Mouse (Mus musculus) midbrain, postnatal 0 days (tissue): ENCODE measurements at regions not wholly inside any gene's neighbourhood (a gene's known extent, or its start where the extent isn't known, plus 50 kb on each side); places are given as distances from the start of the nearest gene placed in this dataset.

Experiments
- ATAC-seq: fragments of 200-750 bp; cut with Nextera tagmentation; 2 replicates; pipeline ENCODE4 v1.8.0; 2017; ENCODE audit warnings: moderate number of reproducible peaks, mild to moderate bottlenecking, moderate TSS enrichment, moderate library complexity; ENCODE audit not compliant: low FRiP score
- DNase-seq: peaks from one replicate; pipeline ENCODE4 v3.0.0-alpha.2; 2015; ENCODE audit warnings: low spot score
- H3K27ac ChIP-seq: fragments of 300-500 bp; sonication (generic); 2 replicates; pipeline ENCODE4 v1.5.1; 2014; ENCODE audit warnings: low read depth, mild to moderate bottlenecking, low read length, mixed read lengths
- H3K27me3 ChIP-seq: fragments of 300-500 bp; sonication (generic); 2 replicates; pipeline ENCODE4 v1.6.1; 2014; ENCODE audit warnings: low read length, control low read depth, mixed read lengths; ENCODE audit not compliant: insufficient read depth
- H3K36me3 ChIP-seq: fragments of 300-500 bp; sonication (generic); 2 replicates; pipeline ENCODE4 v1.6.1; 2014; ENCODE audit warnings: low read length, control low read depth, mixed read lengths; ENCODE audit not compliant: insufficient read depth
- H3K4me1 ChIP-seq: fragments of 300-500 bp; sonication (generic); 2 replicates; pipeline ENCODE4 v1.6.1; 2014; ENCODE audit warnings: mild to moderate bottlenecking, control low read depth, antibody characterized with exemption, low read length, mixed read lengths; ENCODE audit not compliant: insufficient read depth
- H3K4me2 ChIP-seq: fragments of 300-500 bp; sonication (generic); 2 replicates; pipeline ENCODE4 v1.6.1; 2014; ENCODE audit warnings: low read depth, mild to moderate bottlenecking, low read length, mixed read lengths; ENCODE audit not compliant: poor library complexity, severe bottlenecking
- H3K4me3 ChIP-seq: fragments of 300-500 bp; sonication (generic); 2 replicates; pipeline ENCODE4 v1.5.1; 2014; ENCODE audit warnings: low read depth, mild to moderate bottlenecking, low read length, moderate library complexity
- H3K9ac ChIP-seq: fragments of 300-500 bp; sonication (generic); replicated peaks from 2 replicates; pipeline ENCODE4 v1.6.1; 2014; ENCODE audit warnings: mild to moderate bottlenecking, low read length, moderate library complexity, mixed read lengths; ENCODE audit not compliant: poor library complexity, severe bottlenecking
- H3K9me3 ChIP-seq: fragments of 300-500 bp; sonication (generic); 2 replicates; pipeline ENCODE4 v1.6.1; 2016; ENCODE audit warnings: low read length, control low read depth
- CTCF ChIP-seq: IDR thresholded peaks from 2 replicates; pipeline ENCODE4 v1.5.1; 2016; ENCODE audit warnings: antibody characterized with exemption, mild to moderate bottlenecking
- WGBS: fragments of 180-500 bp; shearing (Covaris S2); extraction: QIAGEN DNeasy Blood & Tissue Kit; methylation state at CpG from one replicate; pipeline ENCODE4 v1.1.7; 2014; 5-methylcytosine and 5-hydroxymethylcytosine counted together

GRCm38 (mm10) chr2:75491150-75491549 lies 167.9 kb upstream of the Hnrnpa3 start:
- Histone ChIP-seq H3K4me1 (no peaks in the 10 kb centered on the region), H3K36me3 (no peaks in the 10 kb centered on the region), H3K27me3 (no peaks in the 10 kb centered on the region), H3K4me2 (no peak overlapping the region), H3K27ac (no peak overlapping the region), H3K9ac (no peak overlapping the region), H3K9me3 (no peaks in the 10 kb centered on the region), H3K4me3 (no peak overlapping the region)
- DNase-seq (no peak), ATAC-seq (no peak)
- WGBS = 79% methylated on average over 1 of the region's 1 CpGs
- no peak for TF ChIP-seq CTCF

DNA sequence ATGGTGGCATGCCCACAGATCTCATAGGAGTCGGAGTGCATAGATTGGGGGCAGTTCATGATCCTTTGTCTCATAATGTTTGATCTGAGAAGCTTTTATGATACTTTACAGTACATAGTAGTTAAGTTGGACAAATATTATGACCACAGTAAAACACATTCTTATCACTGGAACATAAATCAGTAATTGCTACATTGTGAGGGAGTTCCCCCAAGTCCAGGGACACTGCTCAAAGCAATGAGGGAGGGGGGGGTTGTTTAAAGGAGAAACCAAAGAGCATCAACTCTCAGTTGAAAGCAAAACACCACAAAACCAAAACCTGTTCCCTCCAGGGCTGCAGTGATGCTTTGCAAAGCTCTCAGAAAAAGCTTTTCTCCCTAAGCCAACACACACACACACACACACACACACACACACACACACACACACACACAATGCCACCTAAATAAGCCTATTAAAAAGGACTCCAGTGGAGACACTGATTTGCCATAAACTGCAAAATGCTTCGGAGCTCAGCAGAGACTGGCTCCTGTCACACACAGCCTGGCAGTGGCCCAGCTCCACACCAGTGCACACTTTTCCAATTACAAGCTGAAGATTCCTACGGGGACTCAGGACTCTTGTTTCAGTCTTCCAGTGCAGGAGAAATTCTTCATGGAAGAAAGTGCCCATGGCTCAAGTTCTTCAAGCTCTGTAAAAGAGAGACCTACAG lies 167.1 kb upstream of the Hnrnpa3 start:
- Histone ChIP-seq H3K9me3 (no peaks in the 10 kb centered on the region), H3K4me1 (no peaks in the 10 kb centered on the region), H3K9ac (no peak overlapping the region), H3K4me2 (no peak overlapping the region), H3K36me3 (no peaks in the 10 kb centered on the region), H3K27me3 (no peaks in the 10 kb centered on the region), H3K4me3 (no peak overlapping the region), H3K27ac (no peak overlapping the region)
- TF ChIP-seq CTCF = no peak
- WGBS = 36% methylated on average over 3 of the region's 3 CpGs
- DNase-seq (peak; percentile 72), ATAC-seq (no peak)

GRCm38 (mm10) chr2:75492501-75492898 lies 166.6 kb upstream of the Hnrnpa3 start:
- Histone ChIP-seq H3K9ac (no peak overlapping the region), H3K9me3 (no peaks in the 10 kb centered on the region), H3K36me3 (no peaks in the 10 kb centered on the region), H3K4me1 (no peaks in the 10 kb centered on the region), H3K4me2 (no peak overlapping the region), H3K4me3 (no peak overlapping the region), H3K27me3 (no peaks in the 10 kb centered on the region), H3K27ac (no peak overlapping the region)
- ATAC-seq (no peak), DNase-seq (no peak)
- 81% methylated on average over 4 of the region's 4 CpGs for WGBS
- TF ChIP-seq CTCF = no peak

DNA sequence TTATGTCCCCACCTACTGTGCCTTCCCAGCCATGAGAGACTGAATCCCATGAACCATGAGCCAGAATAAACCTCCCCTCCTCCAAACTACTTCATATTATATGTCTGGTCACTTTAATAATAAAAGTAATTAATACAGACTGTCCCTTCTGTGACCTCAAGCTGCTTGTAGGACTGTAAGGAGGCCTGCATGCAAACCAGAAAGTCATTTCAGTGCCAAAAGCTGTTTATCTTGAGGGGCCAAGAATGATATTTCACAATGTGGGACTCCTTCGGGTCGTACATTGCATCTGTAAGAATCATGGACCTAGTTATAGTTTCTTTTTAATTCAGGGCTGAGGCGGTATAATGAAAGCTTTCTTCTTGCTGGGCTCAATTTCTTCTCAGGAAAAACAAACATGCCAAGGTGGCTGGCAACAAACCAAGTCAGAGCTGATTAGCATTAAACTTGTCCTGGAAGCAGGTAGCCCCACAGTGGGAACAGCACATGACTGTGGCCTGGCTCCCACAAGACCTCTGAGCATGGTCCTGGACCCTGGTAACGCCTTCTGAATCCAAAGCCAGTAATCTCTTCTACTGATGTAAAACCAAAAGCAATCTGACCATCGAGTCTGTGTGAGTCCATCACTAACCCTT lies 162.3 kb upstream of the Hnrnpa3 start:
- WGBS = 77% methylated on average over 5 of the region's 5 CpGs
- Histone ChIP-seq H3K4me2 (no peak overlapping the region), H3K4me1 (no peaks in the 10 kb centered on the region), H3K9me3 (no peaks in the 10 kb centered on the region), H3K9ac (no peak overlapping the region), H3K36me3 (no peaks in the 10 kb centered on the region), H3K27me3 (no peaks in the 10 kb centered on the region), H3K4me3 (no peak overlapping the region), H3K27ac (no peak overlapping the region)
- ATAC-seq = no peak
- DNase-seq = no peak
- no peak for TF ChIP-seq CTCF

DNA sequence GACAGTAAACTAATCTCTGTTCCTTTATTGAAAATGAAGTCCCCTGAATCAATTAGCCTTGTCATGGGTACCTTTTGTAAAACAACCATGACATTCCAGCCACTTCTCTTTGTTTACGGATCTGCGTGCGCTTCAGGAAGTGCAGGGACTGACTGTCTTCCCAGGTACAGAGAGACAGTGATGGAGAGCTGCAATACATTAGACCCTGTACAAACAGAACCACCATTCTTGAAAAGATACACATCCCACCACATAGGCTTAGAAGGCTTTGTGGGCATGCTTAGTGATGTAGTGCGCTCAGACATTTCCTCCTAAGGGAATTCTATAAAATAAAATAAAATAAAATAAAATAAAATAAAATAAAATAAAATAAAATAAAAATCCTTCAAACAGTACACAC lies 148.8 kb upstream of the Hnrnpa3 start:
- no peak for DNase-seq
- peak overlapping the region; percentile 34; the same call in 1 of the 2 replicates for H3K27ac ChIP-seq
- no peaks in the 10 kb centered on the region for H3K27me3 ChIP-seq
- no peak overlapping the region for H3K9ac ChIP-seq
- ATAC-seq = no peak
- no peaks in the 10 kb centered on the region for H3K9me3 ChIP-seq
- H3K4me3 ChIP-seq = no peak overlapping the region
- H3K36me3 ChIP-seq = no peaks in the 10 kb centered on the region
- H3K4me2 ChIP-seq = no peak overlapping the region
- H3K4me1 ChIP-seq = no peaks in the 10 kb centered on the region
- WGBS = 49% methylated on average over 4 of the region's 4 CpGs
- no peak for TF ChIP-seq CTCF

- H3K4me3 ChIP-seq = no peak overlapping the region
- H3K4me1 ChIP-seq = no peaks in the 10 kb centered on the region
- H3K9ac ChIP-seq = no peak overlapping the region
- H3K27ac ChIP-seq = no peak overlapping the region
- no peak overlapping the region for H3K4me2 ChIP-seq
- 74% methylated on average over 8 of the region's 8 CpGs for WGBS
- H3K27me3 ChIP-seq = no peaks in the 10 kb centered on the region
- no peak for DNase-seq
- no peak for ATAC-seq
- no peaks in the 10 kb centered on the region for H3K36me3 ChIP-seq
- no peak for TF ChIP-seq CTCF
- H3K9me3 ChIP-seq = no peaks in the 10 kb centered on the region
These were observed 146.5 kb upstream of the Hnrnpa3 start for GRCm38 (mm10) chr2:75512422-75513170.
